Mouse (Mus musculus) thymus, postnatal 25 days (tissue): ENCODE results near the gene Gm26965.
"Not testable (repeated sequence)": the region's sequence is repeated elsewhere in the genome, so short reads cannot be mapped to it uniquely, and the experiment has no call there.

Experiments
- DNase-seq: peaks from one replicate; pipeline ENCODE4 v3.0.0; 2022

Gm26965 gene

GRCm38 (mm10) chr13:67525753-67526410 is at the start of gene Gm26965, which contains the start of gene Zfp87:
Gene Gm26965 (minus strand): TSS chr13:67526151.
Gene Zfp87 (minus strand): TSS chr13:67526177.
- DNase-seq = peak; percentile 93

DNA sequence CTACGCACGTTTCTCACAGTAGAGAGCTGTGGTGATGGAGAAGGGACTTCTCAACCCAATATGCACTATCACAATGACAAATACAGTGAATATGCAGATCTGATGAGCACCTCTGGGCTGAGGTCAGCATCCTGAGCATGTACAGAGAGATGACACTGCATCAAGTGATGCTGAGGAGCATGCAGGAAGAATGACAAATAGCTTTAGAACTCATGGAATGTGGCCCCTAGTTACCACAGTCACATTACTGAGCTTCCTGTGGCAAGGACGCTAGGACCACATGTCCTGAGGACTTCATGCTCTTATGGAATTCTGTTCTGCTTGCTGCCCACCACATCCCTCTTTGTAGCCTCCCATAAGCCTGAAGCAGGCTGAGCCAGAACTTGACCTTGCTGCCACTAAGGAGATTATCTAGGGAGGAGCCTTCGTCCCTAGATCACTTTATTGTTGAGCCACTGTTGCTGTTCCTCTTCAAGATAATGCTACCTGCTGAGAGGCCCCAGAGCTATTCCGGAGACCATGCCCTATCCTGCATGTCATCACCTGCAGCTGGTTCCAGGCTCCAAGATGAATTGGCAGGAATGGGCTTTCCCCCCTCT is 46.7 kb upstream of the Gm26965 start:
- no peak for DNase-seq

- DNase-seq = no peak
Observed at GRCm38 (mm10) chr13:67553730-67554129, 27.8 kb upstream of the Gm26965 start, which contains the start of gene Zfp748. Gene Zfp748 (minus strand): TSS chr13:67553830.

GRCm38 (mm10) chr13:67552505-67553346 is 26.8 kb upstream of the Gm26965 start:
- DNase-seq = peak; percentile 87

- no peak for DNase-seq
Observed at GRCm38 (mm10) chr13:67545941-67546340, 20.0 kb upstream of the Gm26965 start.

DNA sequence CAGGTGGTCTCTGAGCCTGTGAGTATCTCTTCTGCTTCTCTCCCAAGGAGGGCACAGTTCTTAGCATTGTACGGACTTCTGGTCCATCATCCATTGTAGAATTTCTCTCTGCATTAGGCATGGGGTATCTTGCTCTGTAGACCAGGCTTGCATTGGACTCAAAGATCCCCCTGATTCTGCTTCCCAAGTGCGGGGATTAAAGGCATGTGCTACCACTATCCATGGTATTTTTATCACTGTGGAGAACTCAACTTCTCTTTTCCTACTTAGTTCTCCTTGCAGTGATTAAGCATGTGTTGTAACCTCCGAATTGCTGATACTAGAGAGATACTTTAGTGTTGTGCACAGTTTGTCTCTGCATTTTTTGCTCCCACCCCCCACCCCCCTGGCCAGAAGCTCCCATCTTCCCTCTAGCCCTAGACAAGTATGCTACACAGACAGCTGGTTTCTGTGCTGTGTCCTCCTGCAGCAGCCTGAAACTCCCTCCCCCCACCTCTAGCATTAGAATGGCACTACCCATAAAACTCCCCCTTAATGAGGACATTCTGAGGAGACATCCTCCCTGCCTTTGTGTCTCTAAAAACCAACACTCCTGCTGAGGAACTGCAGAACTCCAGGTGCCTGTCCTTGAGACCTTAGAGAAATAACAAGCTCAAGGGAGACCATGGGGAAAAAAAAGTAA is 1.2 kb upstream of the Gm26965 start:
- DNase-seq = no peak

DNA sequence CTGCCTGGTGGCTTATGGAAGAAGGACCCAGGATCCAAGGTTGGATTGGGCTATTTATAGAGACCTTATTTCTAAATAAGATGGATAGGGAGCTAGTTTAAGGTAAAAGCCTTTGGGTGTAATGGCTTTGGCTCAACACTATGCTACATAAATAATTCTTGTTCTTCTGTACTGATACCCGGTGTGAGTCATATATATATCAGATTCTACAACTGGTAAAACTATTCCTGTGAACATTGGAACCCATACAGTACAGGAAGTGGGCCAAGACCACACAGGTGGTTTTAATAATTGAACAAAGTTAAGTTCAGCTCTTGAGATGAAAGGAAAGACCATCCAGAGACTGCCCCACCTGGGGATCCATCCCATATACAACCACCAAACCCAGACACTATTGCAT is 25.0 kb downstream of the Gm26965 start:
- no peak for DNase-seq

DNA sequence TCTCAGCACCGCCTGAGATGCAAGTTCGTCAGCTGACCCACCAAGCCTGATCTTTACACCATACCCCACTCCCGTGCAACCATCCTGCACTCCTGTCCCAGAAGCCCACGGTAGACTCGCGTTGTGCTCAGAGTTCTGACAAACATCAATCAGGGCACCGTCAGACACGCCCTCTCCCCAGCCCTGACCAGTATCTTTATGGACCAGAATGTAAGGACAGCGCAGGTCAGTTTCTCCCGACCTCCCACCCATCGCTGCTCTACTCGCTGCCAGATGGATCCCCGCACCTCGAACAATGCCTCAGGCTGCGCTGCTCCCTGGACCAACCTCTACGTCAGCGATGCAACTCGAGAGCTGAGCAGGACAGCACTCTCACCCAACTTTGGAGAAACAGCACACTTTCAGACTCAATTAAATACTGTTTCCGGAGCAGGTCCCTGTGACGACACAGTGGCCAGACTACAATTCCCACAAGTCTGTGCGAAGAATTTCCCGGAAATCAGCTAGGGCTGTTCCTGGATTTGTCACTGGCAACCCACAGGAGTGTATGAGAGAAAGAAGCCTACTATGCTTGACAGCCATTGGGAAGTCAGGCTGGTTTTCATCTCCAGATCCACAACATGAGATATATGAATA is 25.7 kb downstream of the Gm26965 start, which contains the start of gene Zfp58:
Gene Zfp58 (minus strand): TSS at position 472 of the 636 bp plus-strand sequence.
- DNase-seq = peak; percentile 86

- DNase-seq = no peak
Observed at GRCm38 (mm10) chr13:67495631-67496030, 30.3 kb downstream of the Gm26965 start.

GRCm38 (mm10) chr13:67484424-67484811 is 41.5 kb downstream of the Gm26965 start:
- no peak for DNase-seq

DNA sequence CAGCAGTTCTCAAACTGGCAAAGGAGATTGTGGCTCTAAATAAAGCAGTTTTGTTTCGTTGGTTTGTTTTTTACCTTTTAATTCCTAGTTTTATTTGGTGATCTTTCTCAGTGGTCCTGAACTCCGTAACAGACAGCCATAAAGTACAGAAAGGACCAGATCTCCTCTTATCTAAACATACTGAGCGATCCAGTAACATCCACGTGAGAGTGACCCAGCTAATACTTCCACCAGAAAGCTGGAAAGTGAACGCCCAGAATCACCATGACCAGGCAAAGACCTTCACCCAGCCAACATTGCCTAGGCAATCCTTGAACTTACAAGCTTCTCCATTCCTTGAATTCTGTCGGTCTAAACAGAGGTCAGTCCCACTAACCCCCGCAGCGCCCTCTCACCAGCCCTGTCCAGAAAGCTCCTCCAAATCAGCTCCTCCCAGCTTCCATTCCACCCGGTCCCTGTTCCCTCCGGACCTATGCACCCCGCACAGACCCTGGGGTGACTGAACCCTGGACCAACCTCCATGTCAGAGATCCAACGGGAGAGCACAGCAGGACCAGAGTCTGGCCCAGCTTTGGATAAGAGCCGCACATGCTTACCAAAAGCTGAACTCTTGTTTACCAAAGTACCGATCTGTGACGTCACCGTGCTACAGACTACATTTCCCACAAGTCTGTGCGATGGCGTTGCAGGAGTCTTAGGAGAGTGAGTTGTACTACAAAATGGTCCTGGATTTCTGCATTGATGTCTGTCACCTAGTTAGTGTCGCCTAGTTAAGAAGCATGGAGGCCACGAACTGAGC is 42.1 kb downstream of the Gm26965 start, which contains the start of gene Zfp874b:
Gene Zfp874b (minus strand): TSS at position 634 of the 799 bp plus-strand sequence.
- peak; percentile 87 for DNase-seq

GRCm38 (mm10) chr13:67481528-67481927 is 44.4 kb downstream of the Gm26965 start:
- no peak for DNase-seq

- no peak for DNase-seq
Observed at GRCm38 (mm10) chr13:67469274-67469673, 56.7 kb downstream of the Gm26965 start.

- DNase-seq = not testable (repeated sequence)
Observed at GRCm38 (mm10) chr13:67463506-67464185, 62.3 kb downstream of the Gm26965 start.

GRCm38 (mm10) chr13:67452021-67452309 is 74.0 kb downstream of the Gm26965 start:
- no peak for DNase-seq

DNA sequence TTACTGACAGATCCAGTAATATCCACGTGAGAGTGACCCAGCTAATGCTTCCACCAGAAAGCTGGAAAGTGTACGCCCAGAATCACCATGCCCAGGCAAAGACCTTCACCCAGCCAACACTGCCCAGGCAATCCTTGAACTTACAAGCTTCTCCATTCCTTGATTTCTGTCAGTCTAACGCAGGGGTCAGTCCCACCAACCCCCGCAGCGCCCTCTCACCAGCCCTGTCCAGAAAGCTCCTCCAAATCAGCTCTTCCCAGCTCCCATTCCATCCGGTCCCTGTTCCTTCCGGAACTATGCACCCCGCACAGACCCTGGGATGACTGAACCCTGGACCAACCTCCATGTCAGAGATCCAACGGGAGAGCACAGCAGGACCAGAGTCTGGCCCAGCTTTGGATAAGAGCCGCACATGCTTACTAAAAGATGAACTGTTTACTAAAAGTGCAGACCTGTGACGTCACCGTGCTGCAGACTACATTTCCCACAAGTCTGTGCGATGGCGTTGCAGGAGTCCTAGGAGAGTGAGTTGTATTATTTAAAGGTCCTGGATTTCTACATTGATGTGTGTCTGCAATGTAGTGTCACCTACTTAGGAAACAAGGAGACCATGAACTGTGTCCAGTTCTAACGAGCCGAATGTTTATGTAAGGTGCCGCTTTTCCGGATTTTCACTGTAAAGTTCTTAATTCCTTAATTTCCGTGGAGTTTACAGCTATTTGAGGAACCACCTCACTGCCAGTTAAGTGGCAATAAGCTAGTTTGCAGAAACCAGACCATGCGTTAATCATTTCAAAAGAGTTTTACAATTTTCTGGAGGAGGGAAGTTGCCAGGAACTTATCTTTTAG is 74.6 kb downstream of the Gm26965 start, which contains the start of gene Zfp874a:
Gene Zfp874a (minus strand): TSS at position 453 of the 849 bp plus-strand sequence.
- DNase-seq = peak; percentile 86
